Mouse (Mus musculus) CH12.LX (cell line): Measurements from ENCODE around the gene Ski. TPM values are rescaled to one million over a fixed set of nuclear protein-coding genes. Genes with fewer than 3 reads are reported as not detected.

Experiments
- DNase-seq: peaks from one replicate; pipeline ENCODE4 v3.0.0-alpha.2; 2013; ENCODE audit errors: extremely low read depth
- H3K27ac ChIP-seq: 2 replicates; pipeline ENCODE4 v1.5.1; 2012; ENCODE audit warnings: low read depth, mild to moderate bottlenecking, control low read depth, moderate library complexity; ENCODE audit not compliant: insufficient read depth
- H3K27me3 ChIP-seq: replicated peaks from 2 replicates; pipeline ENCODE3; 2012; ENCODE audit warnings: inconsistent platforms
- H3K36me3 ChIP-seq, 2 experiments: replicated peaks in 1 of 2; 2 replicates each; pipeline versions ENCODE3 to v1.6.1; 2012; ENCODE audit warnings: inconsistent platforms in 1 of 2, low read length in 1 of 2, mild to moderate bottlenecking in 1 of 2, mixed read lengths in 1 of 2, moderate library complexity in 1 of 2; ENCODE audit not compliant: control insufficient read depth in 1 of 2, insufficient read depth in 1 of 2
- H3K4me1 ChIP-seq, 2 experiments: 2 replicates each; pipeline ENCODE4 v1.6.1; 2012; ENCODE audit warnings: inconsistent platforms in 1 of 2, moderate library complexity in 1 of 2; ENCODE audit not compliant: insufficient read depth in 2 of 2, control insufficient read depth in 1 of 2
- H3K4me2 ChIP-seq: 2 replicates; pipeline ENCODE4 v1.6.1; 2012; ENCODE audit warnings: low read depth, mild to moderate bottlenecking, control low read depth; ENCODE audit not compliant: poor library complexity, insufficient read depth, severe bottlenecking
- H3K4me3 ChIP-seq, 3 experiments: fragments of 150-350 bp in 1 of 3; sonication (generic) in 1 of 3; replicated peaks in 1 of 3; 2 replicates each; pipeline versions ENCODE3 to v1.5.1; 2011 to 2012; ENCODE audit warnings: low read depth in 2 of 3, low read length in 2 of 3, mild to moderate bottlenecking in 2 of 3, moderate library complexity in 2 of 3, control low read depth in 1 of 3, improper control_type of control experiment in 1 of 3, inconsistent platforms in 1 of 3, mixed read lengths in 1 of 3; ENCODE audit not compliant: poor library complexity in 1 of 3
- H3K79me2 ChIP-seq: replicated peaks from 2 replicates; pipeline ENCODE4 v1.6.1; 2012; ENCODE audit warnings: mild to moderate bottlenecking, moderate library complexity; ENCODE audit not compliant: control insufficient read depth, poor library complexity, insufficient read depth, severe bottlenecking; ENCODE audit errors: extremely low read depth
- H3K9ac ChIP-seq: 2 replicates; pipeline ENCODE4 v1.6.1; 2012; ENCODE audit warnings: low read depth, mild to moderate bottlenecking, control low read depth, moderate library complexity; ENCODE audit not compliant: insufficient read depth
- H3K9me3 ChIP-seq: replicated peaks from 2 replicates; pipeline ENCODE3; 2012; ENCODE audit warnings: low read length, inconsistent platforms, mixed read lengths
- BHLHE40 ChIP-seq: IDR thresholded peaks from 2 replicates; pipeline ENCODE4 v1.6.1; 2011; ENCODE audit warnings: mild to moderate bottlenecking, low read depth, low read length, improper control_type of control experiment
- CHD2 ChIP-seq: IDR thresholded peaks from 2 replicates; pipeline ENCODE4 v1.6.1; 2011; ENCODE audit warnings: low read length, improper control_type of control experiment
- ELF1 ChIP-seq: IDR thresholded peaks from 2 replicates; pipeline ENCODE4 v1.6.1; 2014; ENCODE audit warnings: low read depth, mild to moderate bottlenecking, inconsistent platforms, low read length, improper control_type of control experiment
- EP300 ChIP-seq: IDR thresholded peaks from 2 replicates; pipeline ENCODE4 v1.6.1; 2011; ENCODE audit warnings: low read length, improper control_type of control experiment
- IRF4 ChIP-seq: IDR thresholded peaks from 2 replicates; pipeline ENCODE4 v1.6.1; 2014; ENCODE audit warnings: low read depth, mild to moderate bottlenecking, inconsistent platforms, low read length, improper control_type of control experiment
- KAT2A ChIP-seq: IDR thresholded peaks from 2 replicates; pipeline ENCODE4 v1.6.1; 2012; ENCODE audit warnings: low read length, improper control_type of control experiment, inconsistent platforms; ENCODE audit not compliant: insufficient replicate concordance
- MEF2A ChIP-seq: IDR thresholded peaks from 2 replicates; pipeline ENCODE4 v1.6.1; 2014; ENCODE audit warnings: low read depth, mild to moderate bottlenecking, inconsistent platforms, low read length, improper control_type of control experiment, borderline replicate concordance
- MXI1 ChIP-seq: IDR thresholded peaks from 2 replicates; pipeline ENCODE4 v1.6.1; 2011; ENCODE audit warnings: mild to moderate bottlenecking, low read depth, low read length, improper control_type of control experiment
- MYC ChIP-seq: IDR thresholded peaks from 2 replicates; pipeline ENCODE4 v1.6.1; 2011; ENCODE audit warnings: low read depth, mild to moderate bottlenecking, improper control_type of control experiment, low read length
- NELFE ChIP-seq: IDR thresholded peaks from 2 replicates; pipeline ENCODE4 v1.6.1; 2011; ENCODE audit warnings: low read depth, low read length, improper control_type of control experiment
- RAD21 ChIP-seq: IDR thresholded peaks from 2 replicates; pipeline ENCODE4 v1.6.1; 2011; ENCODE audit warnings: low read depth, mild to moderate bottlenecking, low read length, improper control_type of control experiment, moderate library complexity
- SMC3 ChIP-seq: IDR thresholded peaks from 2 replicates; pipeline ENCODE4 v1.6.1; 2011; ENCODE audit warnings: low read depth, low read length, improper control_type of control experiment
- TCF12 ChIP-seq: IDR thresholded peaks from 2 replicates; pipeline ENCODE4 v1.6.1; 2014; ENCODE audit warnings: low read depth, mild to moderate bottlenecking, inconsistent platforms, low read length, improper control_type of control experiment
- UBTF ChIP-seq: IDR thresholded peaks from 2 replicates; pipeline ENCODE4 v1.6.1; 2012; ENCODE audit warnings: low read depth, mild to moderate bottlenecking, inconsistent platforms, low read length, improper control_type of control experiment, moderate library complexity
- USF2 ChIP-seq: conservative IDR thresholded peaks from 2 replicates; pipeline ENCODE4 v1.6.1; 2011; ENCODE audit warnings: low read depth, low read length, improper control_type of control experiment
- ZMIZ1 ChIP-seq: IDR thresholded peaks from 2 replicates; pipeline ENCODE4 v1.6.1; 2012; ENCODE audit warnings: low read depth, mild to moderate bottlenecking, inconsistent platforms, low read length, improper control_type of control experiment
- ZNF384 ChIP-seq: IDR thresholded peaks from 2 replicates; pipeline ENCODE4 v1.6.1; 2012; ENCODE audit warnings: low read depth, low read length, improper control_type of control experiment, inconsistent platforms
- dilution Hi-C: fragments of 300-500 bp; cut with MboI; formaldehyde crosslinking; loops from 2 replicates; pipeline ENCODE4 v1.14.3; 2020; ENCODE audit warnings: low sequenced_read_pairs; ENCODE audit not compliant: extremely low pct_unique_long_range_greater_than_20kb, extremely low pct_ligation_motif_present
- in situ Hi-C: fragments of 300-500 bp; cut with MboI; formaldehyde crosslinking; loops from 3 replicates; pipeline ENCODE4 v1.14.3; 2019; ENCODE audit warnings: low sequenced_read_pairs, low pct_ligation_motif_present, low pct_unique_long_range_greater_than_20kb, mixed read lengths
- polyA plus RNA-seq: library from polyadenylated mRNA; unstranded; fragments of >175 nt; gene quantifications from 2 replicates; pipeline ENCODE4 v1.2.1, GENCODE M21; 2012; ENCODE audit warnings: low read depth; ENCODE audit not compliant: insufficient read length
- total RNA-seq, 2 experiments: library from RNA; depleted of rRNA; stranded (reverse); fragments of 300-350 nt in 1 of 2; fragments of >200 nt in 1 of 2; gene quantifications; 2 replicates each; pipeline ENCODE4 v1.2.3; 2012 to 2014

Gene Ski
- total and polyA plus RNA-seq, 3 experiments = 4.1 to 17.9 (median 10.1) TPM

- H3K27me3 ChIP-seq = no peaks in the 10 kb centered on the region
- in situ Hi-C loops = no loop called here
These were observed 13.8 kb downstream of the Ski start for GRCm38 (mm10) chr4:155208613-155209012.

GRCm38 (mm10) chr4:155207841-155208240 lies 14.6 kb downstream of the Ski start:
- Histone ChIP-seq H3K79me2 (peaks cover 94% of the 10 kb centered on the region), H3K9me3 (no peaks in the 10 kb centered on the region), H3K4me3 (no peak overlapping the region), H3K4me2 (0 out of 2 replicates have a peak overlapping the region, but pooled peaks have one; percentile 16), H3K27ac (no peak overlapping the region), H3K9ac (no peak overlapping the region), H3K4me1 (peaks cover 34 to 87% of the 10 kb centered on the region in 2 experiments), H3K27me3 (no peaks in the 10 kb centered on the region), H3K36me3 (peaks cover 17 to 78% of the 10 kb centered on the region in 2 experiments)
- TF ChIP-seq MEF2A (no peak), CHD2 (no peak), ZMIZ1 (no peak)
- DNase-seq = no peak
- dilution Hi-C loops (no loop called here), in situ Hi-C loops (no loop called here)

More at GRCm38 (mm10) chr4:155208613-155209012, 13.8 kb downstream of the Ski start:
- H3K36me3 ChIP-seq = peaks cover 17 to 79% of the 10 kb centered on the region in 2 experiments
- peaks cover 93% of the 10 kb centered on the region for H3K79me2 ChIP-seq
- H3K27ac ChIP-seq = no peak overlapping the region
- no peak overlapping the region; the same call in 1 of the 2 replicates for H3K4me2 ChIP-seq
- H3K9ac ChIP-seq = no peak overlapping the region
- TF ChIP-seq UBTF (no peak), NELFE (no peak), SMC3 (no peak), KAT2A (no peak), USF2 (no peak), MXI1 (no peak)
- no peak overlapping the region for H3K4me3 ChIP-seq
- dilution Hi-C loops = no loop called here
- no peaks in the 10 kb centered on the region for H3K9me3 ChIP-seq
- H3K4me1 ChIP-seq = peaks cover 32 to 85% of the 10 kb centered on the region in 2 experiments
- no peak for DNase-seq

DNA sequence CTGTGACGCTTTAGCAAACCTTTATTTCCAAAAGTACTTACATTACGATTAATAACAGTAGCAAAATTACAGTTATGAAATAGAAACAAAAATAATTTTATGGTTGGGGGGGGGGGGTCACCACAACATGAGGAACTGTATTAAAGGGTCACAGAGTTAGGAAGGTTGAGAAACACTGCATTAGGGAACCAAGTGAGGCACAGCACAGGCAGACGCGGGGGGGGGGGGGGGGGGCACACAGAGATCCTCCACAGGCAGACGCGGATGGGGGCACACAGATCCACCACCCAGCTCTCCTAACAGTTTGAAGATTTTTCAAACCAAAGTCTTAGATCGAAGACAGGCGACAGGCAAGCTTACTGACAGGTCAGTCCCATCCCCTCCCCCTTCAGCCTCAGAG lies 15.9 kb downstream of the Ski start:
- no peaks in the 10 kb centered on the region for H3K27me3 ChIP-seq
- no peaks in the 10 kb centered on the region for H3K9me3 ChIP-seq
- H3K4me2 ChIP-seq = no peak overlapping the region
- H3K36me3 ChIP-seq = peaks cover 8 to 70% of the 10 kb centered on the region in 2 experiments
- dilution Hi-C loops (no loop called here), in situ Hi-C loops (no loop called here)
- H3K27ac ChIP-seq = no peak overlapping the region
- no peak overlapping the region for H3K9ac ChIP-seq
- no peak for TF ChIP-seq ZNF384
- TF ChIP-seq TCF12 = no peak
- no peak for TF ChIP-seq USF2
- no peak for TF ChIP-seq MYC
- TF ChIP-seq BHLHE40 = no peak
- TF ChIP-seq EP300 = no peak
- no peak for TF ChIP-seq RAD21
- TF ChIP-seq IRF4 = no peak
- no peak for TF ChIP-seq ELF1
- no peak for DNase-seq
- H3K79me2 ChIP-seq = peaks cover 94% of the 10 kb centered on the region
- H3K4me3 ChIP-seq = no peak overlapping the region
- peaks cover 40 to 91% of the 10 kb centered on the region in 2 experiments for H3K4me1 ChIP-seq
